Mouse (Mus musculus) CD4-positive helper T cell, adult 2 months (primary cell): ENCODE results near the gene Acap1.
"Not testable (repeated sequence)": the region's sequence is repeated elsewhere in the genome, so short reads cannot be mapped to it uniquely, and the experiment has no call there.

Experiments used
- DNase-seq: peaks from one replicate; pipeline ENCODE4 v3.0.0-alpha.2; 2012; ENCODE audit warnings: low read depth, missing footprints, low spot score

Gene Acap1

GRCm38 (mm10) chr11:69876867-69877266 lies 18.5 kb downstream of the Acap1 start:
- peak; percentile 88 for DNase-seq

GRCm38 (mm10) chr11:69876186-69876585 lies 19.2 kb downstream of the Acap1 start:
- DNase-seq: peak; percentile 65

DNA sequence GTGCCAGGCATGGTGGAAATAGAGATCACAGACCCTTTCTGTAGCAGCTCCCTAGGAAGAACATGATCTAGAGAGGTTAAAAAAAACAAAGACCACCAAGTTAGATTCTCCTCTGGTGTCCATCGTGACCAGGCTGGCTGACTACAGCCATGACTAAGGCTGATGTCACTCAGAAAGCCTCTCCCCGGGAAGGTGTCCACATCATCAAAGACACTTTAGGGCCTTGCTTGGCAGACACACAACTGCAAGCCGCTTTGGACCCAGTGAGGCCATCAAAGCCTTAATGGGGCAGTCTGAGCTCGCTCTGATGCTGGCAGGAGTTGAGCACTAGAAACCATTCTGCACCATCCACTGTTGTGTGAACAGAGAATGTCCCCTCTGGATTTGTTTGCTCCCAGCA lies 22.9 kb downstream of the Acap1 start:
- no peak for DNase-seq

- DNase-seq: no peak
These were observed 23.5 kb downstream of the Acap1 start for GRCm38 (mm10) chr11:69871822-69872221.

DNA sequence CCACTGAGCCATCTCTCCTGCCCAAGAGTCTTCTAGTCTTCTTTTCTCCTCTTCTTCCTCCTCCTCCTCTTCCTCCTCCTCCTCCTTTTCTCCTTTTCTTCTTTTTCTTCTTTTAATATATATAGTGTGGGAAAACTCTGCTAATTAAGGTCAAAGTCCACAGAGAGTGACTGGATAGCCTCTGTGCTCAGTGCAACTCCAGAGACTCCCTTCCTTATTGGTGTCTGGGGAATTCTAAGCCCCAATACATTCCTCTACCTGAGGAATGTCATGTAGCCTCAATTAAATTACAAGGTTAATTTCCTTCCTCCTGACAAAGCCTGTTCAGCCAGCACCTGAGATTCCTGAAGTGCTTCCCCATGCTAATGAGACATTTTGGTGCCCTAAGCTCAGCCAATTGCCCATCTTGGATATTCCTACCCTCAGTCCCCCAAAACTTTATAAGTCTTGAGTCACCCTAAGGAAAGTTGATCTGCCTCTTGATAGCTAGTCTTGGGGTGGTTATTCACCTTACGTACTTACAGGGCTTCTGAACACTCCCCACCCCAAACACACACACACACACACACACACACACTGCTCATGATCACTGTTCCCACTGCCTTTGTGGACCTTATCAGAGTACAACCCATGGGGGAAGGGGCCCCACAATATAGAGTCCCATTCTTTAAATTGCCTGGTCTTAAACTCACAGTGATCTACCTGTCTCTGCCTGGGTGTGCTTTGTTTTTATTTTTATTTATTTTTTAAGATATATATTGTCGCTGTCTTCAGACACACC lies 24.9 kb downstream of the Acap1 start:
- no peak for DNase-seq

DNA sequence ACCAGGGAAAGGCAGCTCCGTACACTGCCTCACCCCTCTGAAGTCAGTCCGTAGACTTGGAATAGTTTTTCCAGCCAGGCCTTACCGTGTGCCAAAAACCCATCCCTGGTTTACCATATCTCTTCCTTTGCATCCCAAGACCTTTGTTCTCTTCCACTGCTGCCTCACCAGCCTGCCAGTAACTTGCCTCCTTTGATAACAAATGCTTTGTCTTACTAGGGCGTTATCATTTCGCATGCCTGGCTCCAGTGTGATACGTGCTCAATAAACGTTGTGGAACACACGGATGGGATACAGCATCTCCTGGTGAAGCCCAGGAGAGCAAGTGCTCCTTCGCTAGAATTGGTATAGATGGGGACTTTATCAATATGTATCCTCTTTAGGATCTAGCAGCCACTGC lies 28.0 kb downstream of the Acap1 start:
- DNase-seq: no peak

GRCm38 (mm10) chr11:69865561-69865960 lies 29.8 kb downstream of the Acap1 start:
- DNase-seq: no peak

DNA sequence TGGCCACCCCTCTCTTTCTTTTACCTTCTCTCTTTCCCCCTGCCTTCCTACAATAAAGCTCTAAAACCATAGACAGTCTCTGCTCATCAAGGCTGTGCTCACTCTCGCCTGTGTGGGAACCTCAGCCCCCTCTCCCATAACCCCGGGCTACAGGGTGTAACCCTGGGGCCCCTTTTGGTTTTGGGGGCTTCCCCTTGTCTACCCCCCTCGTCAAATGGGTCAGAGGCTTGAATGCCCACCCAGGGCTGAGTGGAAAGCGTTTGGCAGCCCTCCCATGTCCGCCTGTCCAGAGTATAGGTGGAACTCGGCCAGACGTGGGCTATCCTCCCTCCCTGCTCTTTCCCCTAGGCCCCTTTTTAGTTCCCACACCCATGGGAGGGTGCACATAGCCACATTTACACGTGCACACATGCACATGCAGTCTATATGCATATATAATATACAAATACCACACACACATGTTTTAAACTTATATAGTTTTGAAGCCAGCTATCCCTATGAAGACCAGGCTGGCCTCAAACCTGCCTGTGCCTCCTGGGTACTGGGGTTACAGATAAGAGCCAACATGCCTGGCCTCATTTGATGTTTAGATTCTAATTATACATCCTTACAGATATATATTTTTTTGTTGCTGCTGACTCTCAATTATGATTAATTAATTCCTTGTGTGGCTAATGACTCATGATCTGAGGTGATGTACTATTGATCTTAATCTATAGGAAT lies 31.0 kb downstream of the Acap1 start:
- DNase-seq: no peak

- not testable (repeated sequence) for DNase-seq
These were observed 31.6 kb downstream of the Acap1 start for GRCm38 (mm10) chr11:69863729-69864128.

DNA sequence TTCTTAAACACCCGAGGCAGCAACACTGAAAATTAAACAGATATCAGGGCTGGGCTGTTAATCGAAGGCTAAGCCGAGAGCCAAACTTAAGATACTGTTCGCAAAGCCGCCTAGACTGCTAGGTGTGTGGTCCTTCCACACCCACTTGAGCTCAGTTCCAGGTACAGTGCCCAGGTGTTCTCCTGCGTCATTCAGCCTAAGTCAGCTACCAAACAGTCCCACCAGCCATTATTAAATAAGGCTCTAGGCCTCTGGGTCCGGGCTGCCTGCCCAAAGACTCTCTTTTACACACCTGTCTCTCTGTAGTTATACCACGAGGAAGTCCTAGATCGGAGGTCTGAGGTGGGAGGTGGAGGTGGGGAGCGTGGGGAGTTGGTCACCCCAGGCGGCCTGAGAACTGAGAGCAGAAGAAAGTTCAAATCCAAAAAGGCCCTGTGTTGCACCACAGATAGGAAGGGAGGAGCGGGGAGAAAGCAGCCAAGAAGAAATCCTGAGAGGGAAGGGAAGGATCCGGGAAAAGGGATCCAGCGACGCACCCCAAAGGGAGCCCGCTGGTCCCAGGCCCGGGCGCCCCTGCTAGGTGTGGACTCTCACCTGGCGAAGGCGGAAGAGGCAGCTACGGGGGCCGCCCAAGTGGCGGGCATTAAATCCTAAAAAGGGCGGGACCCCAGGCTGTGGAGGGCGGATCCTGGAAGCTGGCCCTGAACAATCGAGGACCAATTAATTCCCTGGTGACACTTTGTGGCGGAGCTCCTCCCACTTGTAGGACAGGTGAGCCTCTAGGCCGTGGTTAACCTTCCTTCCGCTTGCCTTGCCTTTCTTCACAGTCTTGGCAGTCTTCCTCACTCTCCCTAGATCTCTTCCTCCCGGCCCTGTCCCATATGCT lies 37.0 kb downstream of the Acap1 start, which contains the start of gene Tnk1:
Gene Tnk1, minus strand, starts transcription at position 618 of the 886 bp plus-strand sequence.
- no peak for DNase-seq

DNA sequence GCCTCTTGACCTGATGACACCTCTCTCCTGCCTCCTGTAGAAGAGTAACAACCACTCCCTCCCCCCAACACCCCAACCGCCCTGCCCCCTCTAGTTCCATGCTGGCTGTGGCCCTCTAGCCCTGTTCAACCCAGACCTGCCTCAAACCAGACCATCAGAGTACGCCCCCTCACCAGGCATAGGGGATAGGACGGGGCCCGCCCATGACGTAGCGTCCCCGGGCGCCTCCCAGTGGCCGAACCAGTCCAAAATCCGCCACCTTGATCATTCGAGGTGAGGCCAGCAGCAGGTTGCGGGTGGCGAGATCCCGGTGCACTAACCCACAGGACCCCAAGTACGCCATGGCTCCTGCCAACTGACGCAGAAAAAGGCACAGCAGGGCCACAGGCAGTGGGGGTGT lies 40.0 kb downstream of the Acap1 start:
- peak; percentile 51 for DNase-seq

DNA sequence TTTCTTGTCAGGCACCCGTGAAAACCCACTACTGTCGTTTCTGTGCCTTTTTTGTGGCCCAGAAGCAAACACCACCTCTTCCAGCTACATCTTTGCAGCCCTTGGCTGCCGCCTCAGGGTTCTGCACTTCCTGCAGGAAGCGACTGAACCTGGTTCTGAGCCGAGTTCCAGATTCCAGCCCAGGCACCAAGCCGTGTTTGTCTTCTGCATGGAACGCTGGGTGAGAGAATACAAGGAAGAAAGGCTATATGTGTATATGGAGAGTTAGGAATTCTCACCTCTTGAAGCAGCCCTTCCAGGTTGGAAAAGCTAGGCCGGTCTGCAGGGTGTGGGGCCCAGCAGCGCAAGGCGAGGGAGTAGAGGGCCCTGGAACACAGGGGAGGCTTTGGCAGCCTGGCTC lies 40.7 kb downstream of the Acap1 start:
- DNase-seq: no peak

GRCm38 (mm10) chr11:69853994-69854393 lies 41.3 kb downstream of the Acap1 start:
- peak; percentile 26 for DNase-seq

DNA sequence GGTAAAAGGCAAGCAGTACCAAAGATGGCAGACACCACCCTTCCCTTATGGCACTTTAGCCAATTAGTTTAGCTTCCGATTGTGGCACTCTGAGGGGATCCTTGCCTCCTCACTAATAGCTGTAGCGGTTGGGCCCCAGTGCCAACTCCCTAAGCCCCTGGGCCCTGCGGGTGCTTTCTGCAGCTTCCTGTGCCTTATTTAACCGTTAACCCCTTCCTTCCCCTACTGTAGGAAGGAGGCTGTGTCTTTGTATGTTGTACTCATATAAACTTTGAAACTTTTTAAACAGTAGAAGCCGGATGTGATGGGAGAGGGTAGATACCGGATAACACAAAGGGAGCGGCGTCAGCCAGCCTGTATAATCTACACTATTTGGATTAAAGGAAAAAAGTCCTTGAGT lies 44.6 kb downstream of the Acap1 start:
- DNase-seq: no peak

- DNase-seq: no peak
These were observed 45.5 kb downstream of the Acap1 start for GRCm38 (mm10) chr11:69849884-69850283.

DNA sequence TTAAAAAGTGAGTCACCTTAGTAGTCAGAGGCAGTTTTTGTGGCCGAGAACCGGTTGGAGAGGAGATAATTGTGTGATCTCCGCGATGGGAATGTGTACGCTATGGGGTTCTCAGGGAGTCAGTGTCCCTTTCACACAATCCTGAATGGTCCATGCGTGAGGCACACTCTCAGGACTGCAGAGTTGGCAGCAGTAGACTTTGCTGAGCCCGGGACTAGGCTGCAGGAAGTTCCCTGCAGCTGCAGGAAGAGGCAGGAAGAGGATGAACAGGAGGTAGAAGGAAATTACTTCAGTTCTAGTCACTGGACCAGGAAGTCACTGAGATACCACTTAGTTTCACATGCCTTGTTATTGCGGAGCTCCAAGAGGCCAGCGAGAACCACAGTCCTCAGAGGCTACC lies 46.2 kb downstream of the Acap1 start:
- DNase-seq: no peak

GRCm38 (mm10) chr11:69848021-69848420 lies 47.3 kb downstream of the Acap1 start:
- no peak for DNase-seq

DNA sequence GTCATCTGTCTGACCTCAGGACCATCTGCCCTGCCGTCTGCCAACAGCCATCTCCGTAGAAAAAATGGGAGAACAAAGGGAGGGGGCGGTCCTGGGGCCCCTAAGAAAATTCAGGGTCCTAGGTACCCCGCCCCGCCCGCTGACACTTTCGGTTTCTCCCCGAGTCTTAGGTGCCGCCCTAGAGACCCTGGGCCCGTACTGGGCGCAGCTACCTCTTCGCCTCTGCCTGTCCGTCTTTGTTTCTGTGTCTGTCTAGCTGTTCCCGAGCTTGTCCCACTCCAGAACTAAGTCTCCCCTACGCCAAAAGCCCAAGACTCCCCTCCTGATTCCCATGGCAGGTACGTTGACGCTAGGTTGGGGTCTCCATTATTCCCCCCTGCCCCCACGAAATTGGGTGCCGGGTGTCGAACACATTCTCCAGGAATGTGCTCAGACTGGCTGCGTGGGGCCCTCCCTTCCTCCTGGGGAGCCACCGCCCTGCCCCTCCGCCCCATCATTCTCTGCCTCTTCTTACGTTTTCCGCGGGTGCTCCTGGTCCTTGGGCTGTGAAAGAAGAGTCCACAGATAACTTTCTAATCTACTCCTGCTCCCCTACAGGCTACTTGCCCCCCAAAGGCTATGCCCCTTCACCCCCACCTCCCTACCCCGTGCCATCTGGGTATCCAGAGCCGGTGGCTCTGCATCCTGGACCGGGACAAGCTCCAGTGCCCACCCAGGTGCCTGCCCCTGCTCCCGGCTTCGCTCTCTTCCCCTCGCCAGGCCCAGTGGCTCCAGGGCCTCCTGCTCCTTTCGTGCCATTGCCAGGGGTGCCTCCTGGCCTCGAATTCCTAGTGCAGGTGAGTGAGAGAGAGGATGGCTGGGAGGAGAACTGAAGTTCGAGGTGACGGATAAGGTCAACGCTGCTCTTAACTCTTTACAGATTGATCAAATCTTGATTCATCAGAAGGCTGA lies 48.3 kb downstream of the Acap1 start:
- DNase-seq: peak; percentile 80

- peak; percentile 88 for DNase-seq
These were observed 49.1 kb downstream of the Acap1 start, which contains the start of gene Plscr3 for GRCm38 (mm10) chr11:69846198-69846680. TSS of gene Plscr3 (plus strand) at chr11:69846376.

DNA sequence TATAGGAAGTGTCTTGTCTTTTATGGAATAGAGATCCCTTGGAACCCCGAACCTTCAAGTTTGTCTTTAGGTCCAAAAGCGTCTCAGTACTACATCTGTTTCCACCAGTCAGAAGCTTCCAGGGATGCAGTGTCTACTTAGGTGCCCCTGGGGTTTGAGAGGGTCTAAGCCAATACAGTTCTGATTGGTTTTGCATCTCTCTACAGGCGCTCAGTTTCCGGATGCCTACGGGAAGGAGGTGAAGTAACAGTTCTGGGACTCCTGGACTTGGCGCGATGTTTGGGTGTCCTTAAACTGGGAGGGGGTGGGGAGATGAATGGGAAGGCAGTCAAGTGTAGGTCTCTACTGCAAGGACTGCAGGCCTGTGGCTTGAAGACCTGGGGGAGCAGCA lies 56.6 kb downstream of the Acap1 start:
- no peak for DNase-seq
